Mouse (Mus musculus) stomach, embryonic 14.5 days (tissue): ENCODE results near the gene Klf4. TPM values are rescaled to one million over a fixed set of nuclear protein-coding genes. Genes with fewer than 3 reads are reported as not detected.

Experiments used
- ATAC-seq: fragments of 200-750 bp; cut with Nextera tagmentation; 2 replicates; pipeline ENCODE4 v1.8.0; 2017; ENCODE audit warnings: low read depth, moderate TSS enrichment; ENCODE audit not compliant: insufficient number of reproducible peaks, insufficient read depth, low FRiP score
- H3K27ac ChIP-seq: fragments of 300-500 bp; sonication (generic); 2 replicates; pipeline ENCODE4 v1.5.1; 2014; ENCODE audit warnings: mild to moderate bottlenecking, low read length, moderate library complexity, mixed read lengths
- H3K27me3 ChIP-seq: fragments of 300-500 bp; sonication (generic); 2 replicates; pipeline ENCODE4 v1.6.1; 2014; ENCODE audit warnings: low read length, control low read depth, mixed read lengths; ENCODE audit not compliant: control insufficient read depth, insufficient read depth
- H3K36me3 ChIP-seq: fragments of 300-500 bp; sonication (generic); 2 replicates; pipeline ENCODE4 v1.6.1; 2014; ENCODE audit warnings: mild to moderate bottlenecking, control low read depth, low read length, moderate library complexity, mixed read lengths; ENCODE audit not compliant: control insufficient read depth, insufficient read depth
- H3K4me1 ChIP-seq: fragments of 300-500 bp; sonication (generic); 2 replicates; pipeline ENCODE4 v1.6.1; 2014; ENCODE audit warnings: low read length, control low read depth, mixed read lengths; ENCODE audit not compliant: control insufficient read depth, insufficient read depth
- H3K4me2 ChIP-seq: fragments of 300-500 bp; sonication (generic); replicated peaks from 2 replicates; pipeline ENCODE4 v1.6.1; 2014; ENCODE audit warnings: low read depth, low read length, control low read depth
- H3K4me3 ChIP-seq: fragments of 300-500 bp; sonication (generic); 2 replicates; pipeline ENCODE4 v1.5.1; 2014; ENCODE audit warnings: low read depth, low read length, control low read depth
- H3K9ac ChIP-seq: fragments of 300-500 bp; sonication (generic); replicated peaks from 2 replicates; pipeline ENCODE4 v1.6.1; 2014; ENCODE audit warnings: low read depth, mild to moderate bottlenecking, control low read depth, low read length, moderate library complexity, mixed read lengths
- H3K9me3 ChIP-seq: fragments of 300-500 bp; sonication (generic); 2 replicates; pipeline ENCODE4 v1.6.1; 2016; ENCODE audit warnings: low read depth, low read length, control low read depth; ENCODE audit not compliant: control insufficient read depth
- WGBS: fragments of 180-500 bp; shearing (Covaris S2); extraction: QIAGEN DNeasy Blood & Tissue Kit; methylation state at CpG from one replicate; pipeline ENCODE4 v1.1.7; 2014; 5-methylcytosine and 5-hydroxymethylcytosine counted together
- polyA plus RNA-seq: library from polyadenylated mRNA; unstranded; fragments of >200 nt; fragmentation: Nextera tagmentation; extraction: Ambion mirVana; gene quantifications from 2 replicates; pipeline ENCODE4 v1.2.1, GENCODE M21; 2014

The Klf4 gene
- polyA plus RNA-seq, 1 experiment from 2014 or later: 21.0 TPM

DNA sequence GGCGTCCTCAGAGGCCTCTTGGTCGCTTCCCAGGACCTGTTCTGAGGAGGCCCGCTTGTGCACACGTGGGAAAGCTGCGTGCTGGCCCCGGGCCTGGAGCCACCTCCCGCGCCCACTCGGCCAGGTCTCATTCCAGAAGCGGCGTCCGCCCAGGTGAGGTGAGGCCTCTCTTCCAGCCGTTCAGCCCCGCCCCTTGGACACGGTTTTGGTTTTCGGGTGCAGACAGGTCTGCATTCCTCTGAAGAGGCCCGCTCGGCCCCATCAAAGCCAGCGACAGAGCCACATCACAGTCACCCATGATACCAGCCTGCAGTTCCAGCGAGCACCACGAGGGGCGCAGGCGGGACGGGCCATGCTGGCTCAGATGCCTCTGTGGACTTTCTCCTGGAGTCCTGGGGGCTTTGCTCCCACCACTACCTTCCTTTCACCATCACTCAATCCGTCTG lies 51.9 kb downstream of the Klf4 start:
- ATAC-seq: peak; percentile 64; the same call in 1 of the 2 replicates
- H3K4me3 ChIP-seq: 0 out of 2 replicates have a peak overlapping the region, but pooled peaks have one; percentile 12
- no peaks in the 10 kb centered on the region for H3K27me3 ChIP-seq
- peak overlapping the region; percentile 45 for H3K4me2 ChIP-seq
- no peaks in the 10 kb centered on the region; the same call in 1 of the 2 replicates for H3K4me1 ChIP-seq
- H3K36me3 ChIP-seq: no peaks in the 10 kb centered on the region
- no peaks in the 10 kb centered on the region for H3K9me3 ChIP-seq
- WGBS: 16% methylated on average over 25 of the region's 25 CpGs
- H3K9ac ChIP-seq: no peak overlapping the region
- no peak overlapping the region for H3K27ac ChIP-seq

DNA sequence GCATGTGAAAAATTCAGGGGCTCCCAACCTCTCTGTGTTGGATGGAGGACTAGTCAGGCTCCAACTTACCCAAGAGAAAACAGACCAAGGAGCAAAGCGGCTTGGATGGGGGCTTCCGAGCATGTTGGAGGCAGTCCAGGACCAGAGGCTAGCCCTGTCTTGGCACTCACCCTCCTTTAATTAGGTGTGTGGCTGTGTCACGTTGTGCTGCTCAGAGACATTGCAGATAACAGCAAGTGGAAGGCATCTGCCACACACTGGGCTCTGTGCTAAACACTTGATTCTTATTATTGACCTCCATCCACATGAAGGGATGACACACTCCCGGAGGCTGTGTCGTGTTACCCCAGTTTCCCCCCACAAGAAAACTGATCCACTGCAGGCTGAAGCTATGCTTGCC lies 53.9 kb downstream of the Klf4 start:
- ATAC-seq: no peak
- Histone ChIP-seq H3K27ac (no peak overlapping the region), H3K4me3 (no peak overlapping the region), H3K4me1 (no peaks in the 10 kb centered on the region; the same call in 1 of the 2 replicates), H3K27me3 (no peaks in the 10 kb centered on the region), H3K9ac (no peak overlapping the region), H3K36me3 (no peaks in the 10 kb centered on the region), H3K4me2 (no peak overlapping the region), H3K9me3 (no peaks in the 10 kb centered on the region)
- 72% methylated on average over 5 of the region's 5 CpGs for WGBS

DNA sequence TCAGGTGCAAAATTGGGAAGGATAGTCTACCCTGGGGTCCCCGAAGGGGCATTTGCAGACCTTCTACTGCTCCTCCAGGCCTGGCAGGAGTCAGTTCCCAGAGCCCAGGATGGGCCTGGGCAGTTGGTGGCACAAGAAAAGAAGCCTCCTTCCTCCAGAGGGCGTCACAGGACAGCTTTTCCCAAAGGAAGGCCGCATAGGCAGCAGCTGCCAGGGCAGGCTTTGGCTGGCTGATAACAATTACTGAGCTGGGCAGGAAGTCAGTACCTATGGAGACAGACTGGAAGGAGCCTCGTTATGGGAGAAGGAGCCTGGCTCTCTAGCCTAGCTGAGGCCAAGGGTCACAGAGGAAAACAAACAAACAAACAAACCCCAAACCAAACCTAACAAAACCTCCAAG lies 54.3 kb downstream of the Klf4 start:
- WGBS: 38% methylated on average over 4 of the region's 4 CpGs
- Histone ChIP-seq H3K4me2 (no peak overlapping the region), H3K4me3 (no peak overlapping the region), H3K27ac (no peak overlapping the region), H3K36me3 (no peaks in the 10 kb centered on the region), H3K9me3 (no peaks in the 10 kb centered on the region), H3K4me1 (no peaks in the 10 kb centered on the region; the same call in 1 of the 2 replicates), H3K27me3 (no peaks in the 10 kb centered on the region), H3K9ac (no peak overlapping the region)
- no peak for ATAC-seq

DNA sequence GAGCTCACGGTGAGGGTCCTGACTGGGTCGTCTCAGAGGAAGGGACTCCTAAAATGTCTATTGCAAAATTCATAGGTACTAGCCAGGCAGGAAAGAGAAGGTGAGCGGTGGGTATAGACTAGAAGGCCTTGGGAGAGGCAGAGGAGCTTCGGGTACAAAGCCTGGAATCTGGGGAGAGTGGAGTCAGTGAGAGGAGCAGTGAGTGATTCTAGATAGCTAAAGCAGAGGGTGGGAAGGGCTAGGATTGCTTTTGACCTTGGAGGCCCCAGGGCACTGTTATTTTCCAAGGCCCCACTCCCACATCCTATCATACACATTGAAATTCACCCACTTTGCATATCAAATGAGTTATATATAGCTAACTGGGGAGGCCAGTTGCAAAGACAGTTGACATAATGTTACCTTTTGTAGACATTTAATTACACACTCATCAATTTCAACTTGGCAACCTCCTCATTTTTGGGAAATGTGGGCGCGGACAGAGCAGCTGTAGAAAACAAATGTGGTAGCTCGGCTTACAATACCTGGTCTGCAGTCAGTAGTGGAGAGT lies 55.0 kb downstream of the Klf4 start:
- Histone ChIP-seq H3K27me3 (no peaks in the 10 kb centered on the region), H3K9ac (no peak overlapping the region), H3K36me3 (no peaks in the 10 kb centered on the region), H3K9me3 (no peaks in the 10 kb centered on the region), H3K4me3 (no peak overlapping the region), H3K4me1 (no peaks in the 10 kb centered on the region; the same call in 1 of the 2 replicates), H3K4me2 (no peak overlapping the region), H3K27ac (no peak overlapping the region)
- WGBS: 83% methylated on average over 7 of the region's 7 CpGs
- ATAC-seq: no peak

Other genes with a start within 250 kb of the Klf4 start
- gene Rad23b, start 182.4 kb downstream of the Klf4 start, polyA plus RNA-seq: 74.6 and 85.2 TPM in 2 replicates